Mouse (Mus musculus): Measurements from ENCODE around the gene Astn2. TPM values are rescaled to one million over a fixed set of nuclear protein-coding genes. Genes with fewer than 3 reads are reported as not detected.

Gene Astn2
- polyA plus RNA-seq, 1 experiment from 2014 or later: 0.08 TPM

DNA sequence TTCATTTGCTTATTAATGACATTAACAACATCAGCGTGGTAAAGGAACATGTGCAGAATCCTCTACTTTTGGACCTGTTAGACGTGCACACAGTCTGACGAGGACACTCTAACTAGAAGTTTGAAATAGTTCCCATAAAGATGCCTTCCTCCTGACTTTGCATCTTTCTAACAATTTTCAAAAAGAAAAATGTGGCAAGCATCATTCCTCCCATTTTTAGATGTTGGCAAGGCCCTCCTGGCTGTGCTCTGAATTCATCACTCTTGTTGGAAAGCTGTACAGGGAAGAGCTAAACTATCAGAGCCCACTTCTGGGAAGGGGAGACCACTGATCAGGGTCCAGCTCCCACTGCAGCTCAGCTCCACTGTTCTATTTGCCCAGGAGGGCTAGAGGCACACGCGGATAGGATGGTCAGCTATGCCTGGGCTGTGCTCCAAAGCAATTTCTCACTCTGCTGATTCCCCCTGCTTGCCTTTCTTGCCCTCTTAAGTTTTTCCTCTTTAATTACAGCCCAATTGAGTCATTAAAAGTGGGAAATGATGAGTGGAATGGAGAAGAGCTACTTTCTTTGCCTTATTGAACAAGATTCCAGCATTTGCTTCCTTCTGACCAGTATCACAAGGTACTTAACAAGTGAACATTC is 630.9 kb downstream of the Astn2 start:
- no peak for ATAC-seq (ENCODE audit: low read depth)
- no peak overlapping the region for H3K4me2 ChIP-seq (ENCODE audit: low read depth, low read length)
- H3K9me3 ChIP-seq (ENCODE audit: control insufficient read depth, low read length): no peaks in the 10 kb centered on the region
- H3K27ac ChIP-seq (ENCODE audit: low read length): no peak overlapping the region
- 70% methylated on average over 5 of the region's 5 CpGs for WGBS
- no peak overlapping the region for H3K9ac ChIP-seq (ENCODE audit: low read length)
- no peak overlapping the region for H3K4me3 ChIP-seq (ENCODE audit: low read length)
- H3K27me3 ChIP-seq (ENCODE audit: control insufficient read depth, insufficient read depth, low read depth, low read length): no peaks in the 10 kb centered on the region
- H3K36me3 ChIP-seq (ENCODE audit: control insufficient read depth, insufficient read depth, low read length): no peaks in the 10 kb centered on the region
- H3K4me1 ChIP-seq (replicated peaks; ENCODE audit: control insufficient read depth, insufficient read depth, low read length): no peaks in the 10 kb centered on the region

DNA sequence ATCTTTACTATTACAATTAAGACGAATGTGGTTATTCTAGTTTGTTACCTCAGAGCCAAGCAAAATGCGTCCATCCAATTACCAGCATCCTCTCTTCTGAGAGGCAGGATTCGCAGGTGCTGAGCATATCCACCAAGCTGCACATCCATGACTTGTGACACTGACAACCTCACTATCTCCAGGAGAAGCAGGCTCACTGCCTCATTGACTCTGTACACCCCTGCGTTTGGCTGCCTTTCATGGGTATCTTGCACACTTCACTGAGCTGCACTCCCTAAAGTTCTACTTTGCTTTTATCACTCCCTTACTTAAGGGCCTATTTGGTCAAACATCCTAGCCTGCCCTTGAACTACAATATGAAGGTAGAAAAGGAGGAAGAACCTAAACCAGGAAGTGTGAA is 633.5 kb downstream of the Astn2 start:
- no peak for ATAC-seq (ENCODE audit: low read depth)
- WGBS: 83% methylated on average over 4 of the region's 4 CpGs
- Histone ChIP-seq H3K4me3 (ENCODE audit: low read length) (no peak overlapping the region), H3K9me3 (ENCODE audit: control insufficient read depth, low read length) (no peaks in the 10 kb centered on the region), H3K27ac (ENCODE audit: low read length) (no peak overlapping the region), H3K9ac (ENCODE audit: low read length) (no peak overlapping the region), H3K36me3 (ENCODE audit: control insufficient read depth, insufficient read depth, low read length) (no peaks in the 10 kb centered on the region), H3K4me1 (replicated peaks; ENCODE audit: control insufficient read depth, insufficient read depth, low read length) (no peaks in the 10 kb centered on the region), H3K27me3 (ENCODE audit: control insufficient read depth, insufficient read depth, low read depth, low read length) (no peaks in the 10 kb centered on the region), H3K4me2 (ENCODE audit: low read depth, low read length) (no peak overlapping the region)

DNA sequence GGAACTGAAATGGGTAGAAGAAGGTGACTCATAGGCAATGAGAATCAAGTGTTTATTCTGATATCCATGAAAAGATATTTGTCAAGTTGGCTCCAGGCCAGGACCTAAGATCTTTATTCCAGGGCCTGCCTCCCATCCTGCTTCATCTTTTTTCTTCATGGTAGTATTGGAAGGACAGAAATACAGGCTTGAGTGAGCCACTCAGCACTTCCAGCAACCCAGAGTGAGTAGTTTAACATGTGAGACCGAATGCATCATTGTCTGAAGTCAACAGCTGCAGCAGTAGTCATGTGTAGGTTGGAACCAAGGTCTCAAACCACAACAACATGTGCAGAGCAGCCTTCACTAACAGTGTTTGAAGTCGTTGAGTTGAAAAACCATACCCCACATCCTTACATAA is 636.5 kb downstream of the Astn2 start:
- H3K9ac ChIP-seq (ENCODE audit: low read length): no peak overlapping the region
- H3K27me3 ChIP-seq (ENCODE audit: control insufficient read depth, insufficient read depth, low read depth, low read length): no peaks in the 10 kb centered on the region
- ATAC-seq (ENCODE audit: low read depth): no peak
- 45% methylated on average over 2 of the region's 2 CpGs for WGBS
- no peak overlapping the region for H3K4me3 ChIP-seq (ENCODE audit: low read length)
- no peaks in the 10 kb centered on the region for H3K36me3 ChIP-seq (ENCODE audit: control insufficient read depth, insufficient read depth, low read length)
- H3K4me2 ChIP-seq (ENCODE audit: low read depth, low read length): no peak overlapping the region
- no peak overlapping the region for H3K27ac ChIP-seq (ENCODE audit: low read length)
- H3K4me1 ChIP-seq (replicated peaks; ENCODE audit: control insufficient read depth, insufficient read depth, low read length): no peaks in the 10 kb centered on the region
- H3K9me3 ChIP-seq (ENCODE audit: control insufficient read depth, low read length): no peaks in the 10 kb centered on the region

DNA sequence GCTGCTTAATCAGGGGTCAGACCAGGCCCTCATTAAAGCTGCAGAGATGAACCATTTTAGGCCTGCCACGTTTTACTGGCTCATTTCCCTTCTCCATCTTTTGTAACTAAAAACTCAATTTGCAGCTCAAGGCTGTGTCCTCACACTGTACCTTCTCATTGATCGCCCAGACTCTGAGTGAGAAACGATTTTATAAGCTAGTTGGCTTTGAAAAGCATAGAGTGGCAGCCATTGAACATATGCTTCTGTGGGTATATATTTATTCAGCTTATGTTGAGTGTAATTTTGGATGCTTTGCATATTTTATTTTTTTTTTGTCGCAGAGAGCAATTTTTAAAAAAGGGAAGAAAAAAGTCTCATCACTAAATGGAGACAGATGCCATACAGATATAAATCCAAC is 637.0 kb downstream of the Astn2 start:
- Histone ChIP-seq H3K4me1 (replicated peaks; ENCODE audit: control insufficient read depth, insufficient read depth, low read length) (no peaks in the 10 kb centered on the region), H3K9me3 (ENCODE audit: control insufficient read depth, low read length) (no peaks in the 10 kb centered on the region), H3K9ac (ENCODE audit: low read length) (no peak overlapping the region), H3K36me3 (ENCODE audit: control insufficient read depth, insufficient read depth, low read length) (no peaks in the 10 kb centered on the region), H3K4me2 (ENCODE audit: low read depth, low read length) (no peak overlapping the region), H3K4me3 (ENCODE audit: low read length) (no peak overlapping the region), H3K27me3 (ENCODE audit: control insufficient read depth, insufficient read depth, low read depth, low read length) (no peaks in the 10 kb centered on the region), H3K27ac (ENCODE audit: low read length) (no peak overlapping the region)
- ATAC-seq (ENCODE audit: low read depth): no peak
- 80% methylated on average over 4 of the region's 4 CpGs for WGBS

DNA sequence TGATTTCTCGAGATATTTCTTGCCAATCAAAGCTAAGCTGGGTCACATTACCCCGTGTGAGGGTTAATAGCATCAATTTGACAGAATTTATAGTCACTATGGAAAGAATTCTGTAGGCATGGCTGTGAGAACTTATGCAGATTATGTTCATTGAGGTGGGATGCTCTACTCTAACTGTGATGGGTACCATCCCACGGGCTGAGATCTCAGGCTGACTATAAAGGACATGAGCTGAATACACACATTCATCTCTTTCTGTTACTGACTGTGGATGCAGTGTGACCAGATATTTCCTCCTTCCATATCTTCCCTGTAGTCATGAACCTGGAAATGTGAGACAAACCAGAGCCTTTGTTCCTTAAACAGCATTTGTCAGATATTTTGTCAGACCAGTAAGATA is 639.1 kb downstream of the Astn2 start:
- Histone ChIP-seq H3K4me1 (replicated peaks; ENCODE audit: control insufficient read depth, insufficient read depth, low read length) (no peaks in the 10 kb centered on the region), H3K27me3 (ENCODE audit: control insufficient read depth, insufficient read depth, low read depth, low read length) (no peaks in the 10 kb centered on the region), H3K9ac (ENCODE audit: low read length) (no peak overlapping the region), H3K4me2 (ENCODE audit: low read depth, low read length) (no peak overlapping the region), H3K36me3 (ENCODE audit: control insufficient read depth, insufficient read depth, low read length) (no peaks in the 10 kb centered on the region), H3K9me3 (ENCODE audit: control insufficient read depth, low read length) (no peaks in the 10 kb centered on the region), H3K4me3 (ENCODE audit: low read length) (no peak overlapping the region), H3K27ac (ENCODE audit: low read length) (no peak overlapping the region)
- 59% methylated on average over 3 of the region's 3 CpGs for whole genome bisulfite sequencing
- ATAC-seq (ENCODE audit: low read depth): no peak

DNA sequence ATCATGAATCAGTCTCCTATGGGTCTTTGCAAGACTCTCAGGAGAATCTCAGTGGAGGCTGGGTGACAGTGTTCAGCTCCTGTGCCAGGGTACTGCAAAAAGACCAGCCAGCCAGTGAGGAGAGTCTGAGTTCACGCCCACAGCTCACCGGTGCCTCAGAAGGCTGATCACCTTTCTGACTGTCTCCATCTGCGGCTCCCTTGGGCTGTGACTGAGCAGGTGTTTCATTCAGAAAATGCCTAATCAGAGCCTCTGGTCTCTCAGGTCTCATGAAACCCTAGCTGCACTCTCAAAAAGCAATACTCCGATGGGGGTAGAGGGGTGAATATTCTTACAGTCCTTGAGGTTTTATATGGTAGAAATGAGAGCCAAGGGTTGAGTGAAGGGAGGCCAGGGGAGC is 640.1 kb downstream of the Astn2 start:
- Histone ChIP-seq H3K4me2 (ENCODE audit: low read depth, low read length) (no peak overlapping the region), H3K36me3 (ENCODE audit: control insufficient read depth, insufficient read depth, low read length) (no peaks in the 10 kb centered on the region), H3K4me1 (replicated peaks; ENCODE audit: control insufficient read depth, insufficient read depth, low read length) (no peaks in the 10 kb centered on the region), H3K27ac (ENCODE audit: low read length) (no peak overlapping the region), H3K27me3 (ENCODE audit: control insufficient read depth, insufficient read depth, low read depth, low read length) (no peaks in the 10 kb centered on the region), H3K4me3 (ENCODE audit: low read length) (no peak overlapping the region), H3K9me3 (ENCODE audit: control insufficient read depth, low read length) (no peaks in the 10 kb centered on the region), H3K9ac (ENCODE audit: low read length) (no peak overlapping the region)
- 75% methylated on average over 4 of the region's 4 CpGs for WGBS
- ATAC-seq (ENCODE audit: low read depth): no peak

DNA sequence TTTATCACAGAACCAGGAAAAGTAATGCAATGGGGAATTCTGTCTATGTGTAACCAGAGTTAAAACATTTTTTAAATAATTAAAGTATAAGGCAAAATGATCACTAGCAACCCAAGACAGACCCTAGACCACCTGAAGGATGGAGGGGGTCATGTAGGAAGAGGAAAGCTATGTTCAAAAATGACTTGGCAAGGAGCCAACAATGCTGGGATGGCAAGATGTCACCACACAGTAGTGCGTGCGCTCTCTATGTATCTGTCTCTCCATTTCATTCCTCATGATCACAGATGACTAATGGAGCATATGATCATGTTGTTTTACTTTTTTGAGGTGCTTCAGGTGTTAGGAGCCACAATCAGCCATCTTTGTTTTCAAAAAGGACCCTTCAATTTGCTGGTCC is 640.6 kb downstream of the Astn2 start:
- Histone ChIP-seq H3K4me2 (ENCODE audit: low read depth, low read length) (no peak overlapping the region), H3K27me3 (ENCODE audit: control insufficient read depth, insufficient read depth, low read depth, low read length) (no peaks in the 10 kb centered on the region), H3K36me3 (ENCODE audit: control insufficient read depth, insufficient read depth, low read length) (no peaks in the 10 kb centered on the region), H3K4me1 (replicated peaks; ENCODE audit: control insufficient read depth, insufficient read depth, low read length) (no peaks in the 10 kb centered on the region), H3K4me3 (ENCODE audit: low read length) (no peak overlapping the region), H3K27ac (ENCODE audit: low read length) (no peak overlapping the region), H3K9ac (ENCODE audit: low read length) (no peak overlapping the region), H3K9me3 (ENCODE audit: control insufficient read depth, low read length) (no peaks in the 10 kb centered on the region)
- ATAC-seq (ENCODE audit: low read depth): no peak
- WGBS: 89% methylated on average over 2 of the region's 2 CpGs

DNA sequence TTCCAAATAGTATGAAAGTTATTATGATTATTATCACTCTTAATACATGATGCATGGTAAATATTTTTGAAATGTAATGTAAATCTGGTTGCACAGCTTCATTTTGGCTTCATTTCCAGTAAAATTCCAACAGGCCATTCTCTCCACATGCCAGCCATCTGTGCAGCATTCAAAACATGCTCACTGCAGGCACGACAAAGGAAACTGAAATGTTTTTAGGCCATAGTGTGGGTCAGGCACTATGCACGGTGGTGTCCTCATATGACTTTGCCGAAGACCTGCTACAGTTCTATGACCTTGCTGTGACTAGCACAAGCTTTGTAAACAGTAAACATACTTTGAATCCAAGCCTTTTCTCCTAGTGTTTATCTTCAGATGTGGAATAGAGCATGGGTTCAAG is 642.3 kb downstream of the Astn2 start:
- H3K27ac ChIP-seq (ENCODE audit: low read length): no peak overlapping the region
- no peak overlapping the region for H3K9ac ChIP-seq (ENCODE audit: low read length)
- no peaks in the 10 kb centered on the region for H3K4me1 ChIP-seq (replicated peaks; ENCODE audit: control insufficient read depth, insufficient read depth, low read length)
- no peak overlapping the region for H3K4me3 ChIP-seq (ENCODE audit: low read length)
- no peaks in the 10 kb centered on the region for H3K9me3 ChIP-seq (ENCODE audit: control insufficient read depth, low read length)
- 66% methylated on average over 3 of the region's 3 CpGs for WGBS
- H3K27me3 ChIP-seq (ENCODE audit: control insufficient read depth, insufficient read depth, low read depth, low read length): no peaks in the 10 kb centered on the region
- H3K4me2 ChIP-seq (ENCODE audit: low read depth, low read length): no peak overlapping the region
- ATAC-seq (ENCODE audit: low read depth): no peak
- H3K36me3 ChIP-seq (ENCODE audit: control insufficient read depth, insufficient read depth, low read length): no peaks in the 10 kb centered on the region

DNA sequence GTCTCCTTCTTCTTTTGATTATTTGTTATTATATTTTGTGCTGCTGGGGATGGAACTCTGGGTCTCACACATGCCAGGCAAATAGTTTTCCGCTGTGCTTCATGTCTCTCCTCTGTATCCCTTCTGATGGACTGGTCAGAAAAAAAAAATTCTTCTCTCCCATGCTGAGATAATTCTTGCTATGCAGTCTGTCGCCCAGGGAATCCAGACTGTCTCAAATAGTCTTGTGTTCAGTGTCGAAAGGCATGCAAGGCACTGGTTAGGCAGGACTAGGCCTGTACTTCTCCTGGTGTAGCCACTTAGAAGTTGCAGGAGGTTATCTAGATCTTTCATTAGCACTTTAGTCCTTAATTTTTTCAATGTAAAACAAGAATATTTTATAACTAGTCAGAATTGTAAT is 642.8 kb downstream of the Astn2 start:
- Histone ChIP-seq H3K4me3 (ENCODE audit: low read length) (no peak overlapping the region), H3K9ac (ENCODE audit: low read length) (no peak overlapping the region), H3K9me3 (ENCODE audit: control insufficient read depth, low read length) (no peaks in the 10 kb centered on the region), H3K4me2 (ENCODE audit: low read depth, low read length) (no peak overlapping the region), H3K27ac (ENCODE audit: low read length) (no peak overlapping the region), H3K36me3 (ENCODE audit: control insufficient read depth, insufficient read depth, low read length) (no peaks in the 10 kb centered on the region), H3K4me1 (replicated peaks; ENCODE audit: control insufficient read depth, insufficient read depth, low read length) (no peaks in the 10 kb centered on the region), H3K27me3 (ENCODE audit: control insufficient read depth, insufficient read depth, low read depth, low read length) (no peaks in the 10 kb centered on the region)
- ATAC-seq (ENCODE audit: low read depth): no peak
- 62% methylated on average over 3 of the region's 3 CpGs for WGBS

DNA sequence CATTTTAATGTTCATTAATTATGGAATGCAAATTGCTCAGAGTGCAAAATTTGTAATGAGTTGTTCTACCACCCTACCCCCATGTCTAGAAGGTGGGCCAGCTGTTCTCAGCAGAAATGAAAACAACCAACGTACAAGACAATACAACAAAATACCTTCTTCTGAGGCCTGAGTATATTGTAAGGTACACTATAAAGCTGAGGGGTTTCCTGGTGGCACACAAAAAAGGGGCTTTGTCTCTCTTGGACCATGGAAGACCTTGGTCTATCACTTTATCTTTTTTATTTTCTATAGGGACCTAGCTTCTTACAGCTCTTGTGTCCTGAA is 645.6 kb downstream of the Astn2 start:
- Histone ChIP-seq H3K36me3 (ENCODE audit: control insufficient read depth, insufficient read depth, low read length) (no peaks in the 10 kb centered on the region), H3K4me3 (ENCODE audit: low read length) (no peak overlapping the region), H3K4me1 (replicated peaks; ENCODE audit: control insufficient read depth, insufficient read depth, low read length) (no peaks in the 10 kb centered on the region), H3K9me3 (ENCODE audit: control insufficient read depth, low read length) (no peaks in the 10 kb centered on the region), H3K9ac (ENCODE audit: low read length) (no peak overlapping the region), H3K27ac (ENCODE audit: low read length) (no peak overlapping the region), H3K4me2 (ENCODE audit: low read depth, low read length) (no peak overlapping the region), H3K27me3 (ENCODE audit: control insufficient read depth, insufficient read depth, low read depth, low read length) (no peaks in the 10 kb centered on the region)
- no peak for ATAC-seq (ENCODE audit: low read depth)
- WGBS: 55% methylated on average over 1 of the region's 1 CpGs

Measured in lung, embryonic 16.5 days (tissue).